Mouse (Mus musculus): ENCODE results near the gene Tmem97.

DNA sequence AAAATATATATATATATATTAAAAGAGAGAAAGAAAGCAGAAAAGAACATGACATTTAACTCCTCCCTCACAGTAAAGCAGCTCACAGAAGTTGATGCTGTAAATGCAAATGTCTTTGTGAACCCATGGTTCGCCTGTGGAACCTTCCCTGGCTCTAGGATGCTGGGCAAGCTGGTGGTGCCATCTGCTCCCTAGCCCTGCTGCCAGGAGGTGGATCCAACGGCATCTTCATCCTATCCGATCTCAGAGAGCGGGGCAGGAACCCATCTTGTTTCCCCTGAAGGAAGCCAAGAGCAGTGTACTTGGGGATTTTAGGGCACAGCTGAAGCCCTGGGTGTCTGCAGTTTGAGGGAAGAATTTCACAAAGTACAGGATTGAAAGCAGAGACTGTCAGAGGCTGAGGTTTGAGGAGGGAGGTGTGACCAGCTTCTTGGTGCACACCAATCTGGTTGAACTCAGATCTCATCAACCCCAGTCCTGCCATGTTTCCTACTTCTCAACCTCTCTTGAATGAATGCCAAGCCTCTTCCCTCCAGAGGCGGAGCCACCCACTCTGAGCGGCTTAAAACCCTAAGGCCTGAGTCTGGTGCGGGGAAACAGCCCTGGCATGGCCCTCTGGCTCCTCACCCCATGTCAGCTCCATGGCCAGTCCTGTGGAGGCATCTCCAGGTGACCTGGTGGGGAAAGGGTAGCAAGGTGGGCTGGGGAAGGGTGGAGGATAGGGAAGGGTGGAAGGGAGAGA is 47.5 kb downstream of the Tmem97 start, which contains the start of gene Sebox:
- TF ChIP-seq EP300 (IDR thresholded peaks at IDR 0.05), result no peak
- TF ChIP-seq CTCF (IDR thresholded peaks at IDR 0.05), result no peak
